Comparison of ENCODE assay signal across 8 mouse cellular contexts in genomic region chr5:123227762-123228523, GRCm38 (mm10). TPM values are rescaled to one million over a fixed set of nuclear protein-coding genes. Genes with fewer than 3 reads are reported as not detected.
DNase-seq lines count a peak whose midpoint lies in the region; ATAC-seq lines count a peak whose summit lies in the region.

No protein-coding gene starts in this region.

- WGBS in intestine, embryonic 14.5 days = 2% methylated on average over 42 of the region's 42 CpGs

- H3K4me1 ChIP-seq in intestine, embryonic 14.5 days (replicated peaks; ENCODE audit: control insufficient read depth, insufficient read depth, low read length) = peaks cover 11% of the 10 kb centered on the region

- H3K27ac ChIP-seq in intestine, embryonic 14.5 days (ENCODE audit: low read depth) = 0 out of 2 replicates have a peak overlapping the region, but pooled peaks have one; percentile 27

- H3K27me3 ChIP-seq in intestine, embryonic 14.5 days (replicated peaks; ENCODE audit: control insufficient read depth, insufficient read depth, low read length) = no peaks in the 10 kb centered on the region

- ATAC-seq in intestine, embryonic 14.5 days (replicated peaks; ENCODE audit: low FRiP score, low TSS enrichment, low read depth) = peak; percentile 88

- intact Hi-C loops in left cerebral cortex, postnatal 14 days (cut with DNase I) = no loop called here

- peak; percentile 93 to 96 for DNase-seq in adrenal gland, adult 18-20 months (ENCODE audit: low spot score in 2 of 2)
- peak; percentile 95 for DNase-seq in embryo, embryonic 11 days
- DNase-seq in gastrocnemius, postnatal 25 days = peak; percentile 93
- peak; percentile 96 for DNase-seq in intestine, embryonic 14.5 days (ENCODE audit: low spot score)
- peak; percentile 97 for DNase-seq in left cerebral cortex, postnatal 14 days (ENCODE audit: low spot score in 2 of 2)
- DNase-seq in mesoderm, embryonic 11.5 days (ENCODE audit: low read depth, low spot score) = peak; percentile 96
- DNase-seq in right cerebral cortex, postnatal 36 days (ENCODE audit: low spot score in 2 of 2) = peak; percentile 94 to 95
- peak; percentile 92 for DNase-seq in yolk sac, embryonic 10.5 days (ENCODE audit: low spot score)

- peak overlapping the region; percentile 87 for H3K4me3 ChIP-seq in intestine, embryonic 14.5 days (ENCODE audit: low read depth, low read length)

- peak overlapping the region; percentile 77 for H3K4me2 ChIP-seq in intestine, embryonic 14.5 days (ENCODE audit: low read length)

- H3K36me3 ChIP-seq in intestine, embryonic 14.5 days (ENCODE audit: control insufficient read depth, insufficient read depth, low read length) = 0 out of 2 replicates have a peak, but pooled peaks cover 3% of the 10 kb centered on the region

- H3K9me3 ChIP-seq in intestine, embryonic 14.5 days (ENCODE audit: control insufficient read depth, low read length) = no peaks in the 10 kb centered on the region

- H3K9ac ChIP-seq in intestine, embryonic 14.5 days (ENCODE audit: low read length) = peak overlapping the region; percentile 89

RNA-seq across cellular contexts. Expression of gene Wdr66, which starts 24.0 kb away (rescaled TPM):
- total RNA-seq in adrenal gland, adult 18-20 months (2021) = under 1 TPM; 0.61 to 0.99 TPM
- 1 to 10 TPM; 1.1 to 1.9 TPM for total RNA-seq in gastrocnemius, postnatal 25 days (2021)
- polyA plus RNA-seq in intestine, embryonic 14.5 days (2014; fragmentation: Nextera tagmentation; extraction: Ambion mirVana) = 1.1 and 1.8 TPM in 2 replicates
- 1 to 10 TPM; 6.6 to 8.9 TPM for total RNA-seq in left cerebral cortex, postnatal 14 days (2021)

RNA-seq across cellular contexts. Expression of gene Hpd, which starts 45.4 kb away (rescaled TPM):
- 1 to 10 TPM; 1.2 to 3.6 TPM for total RNA-seq in adrenal gland, adult 18-20 months (2021)
- total RNA-seq in gastrocnemius, postnatal 25 days (2021) = not detected
- polyA plus RNA-seq in intestine, embryonic 14.5 days (2014; fragmentation: Nextera tagmentation; extraction: Ambion mirVana) = 1.3 and 1.9 TPM in 2 replicates
- not detected for total RNA-seq in left cerebral cortex, postnatal 14 days (2021)

RNA-seq across cellular contexts. Expression of gene Psmd9, which starts 58.7 kb away (rescaled TPM):
- 10 to 100 TPM; 20.7 to 21.1 TPM for total RNA-seq in adrenal gland, adult 18-20 months (2021)
- 10 to 100 TPM; 14.2 to 15.2 TPM for total RNA-seq in gastrocnemius, postnatal 25 days (2021)
- polyA plus RNA-seq in intestine, embryonic 14.5 days (2014; fragmentation: Nextera tagmentation; extraction: Ambion mirVana) = 58.6 and 68.4 TPM in 2 replicates
- total RNA-seq in left cerebral cortex, postnatal 14 days (2021) = 10 to 100 TPM; 29.2 to 29.7 TPM

Comparison
In these comparisons a context has a peak if more than half of its experiments do, and no peak if none do; other contexts are left out.
1. Peak in every context shown above with its lines: DNase-seq, ATAC-seq, H3K4me3 ChIP-seq and H3K27ac ChIP-seq.